Mouse (Mus musculus): ENCODE measurements around the gene Gm15107.
"Not testable (repeated sequence)": the region's sequence is repeated elsewhere in the genome, so short reads cannot be mapped to it uniquely, and the experiment has no call there.

Gm15107 gene

GRCm38 (mm10) chrX:148180424-148180823 is at the start of gene Gm15107:
Gene Gm15107 (plus strand): TSS chrX:148180724.
- DNase-seq, result not testable (repeated sequence)
